Mouse (Mus musculus) spleen, adult 2 months (tissue): ENCODE results near the gene Nr2c2ap.

ENCODE experiments used
- CTCF ChIP-seq: fragments of 200-500 bp; IDR thresholded peaks from 2 replicates; pipeline ENCODE4 v1.5.1; 2011; ENCODE audit warnings: mild to moderate bottlenecking, inconsistent platforms; ENCODE audit not compliant: insufficient read depth, insufficient read length, insufficient replicate concordance; ENCODE audit errors: extremely low read depth
- POLR2A ChIP-seq: fragments of 200-500 bp; IDR thresholded peaks from 2 replicates; pipeline ENCODE4 v1.6.1; 2011; ENCODE audit warnings: low read depth, low read length, inconsistent platforms

- no peak for TF ChIP-seq POLR2A
- TF ChIP-seq CTCF = no peak
Observed at GRCm38 (mm10) chr8:70084191-70085065, 46.7 kb upstream of the Nr2c2ap start.
